Mouse (Mus musculus): ENCODE data around the gene Ctf2. TPM values are rescaled to one million over a fixed set of nuclear protein-coding genes. Genes with fewer than 3 reads are reported as not detected.
A peak's percentile ranks its signal among the peaks of the same experiment; 100 is the strongest.

Gene Ctf2
- total and polyA plus RNA-seq, 3 experiments, result 0.36 TPM; not detected in 2

GRCm38 (mm10) chr7:127689626-127690280 lies 42.2 kb downstream of the Ctf2 start:
- H3K79me2 ChIP-seq (replicated peaks; ENCODE audit: control insufficient read depth, extremely low read depth, insufficient read depth, poor library complexity, severe bottlenecking), result no peaks in the 10 kb centered on the region
- no peaks in the 10 kb centered on the region for H3K27me3 ChIP-seq (replicated peaks)
- H3K4me2 ChIP-seq (ENCODE audit: insufficient read depth, low read depth, poor library complexity, severe bottlenecking), result no peak overlapping the region
- H3K4me3 ChIP-seq (replicated peaks in 1 of 3; ENCODE audit: low read depth in 2 of 3, low read length in 2 of 3, poor library complexity in 1 of 3), result no peak overlapping the region
- no peak overlapping the region for H3K27ac ChIP-seq (ENCODE audit: insufficient read depth, low read depth)
- H3K36me3 ChIP-seq (replicated peaks in 1 of 2; ENCODE audit: control insufficient read depth in 1 of 2, insufficient read depth in 1 of 2, low read length in 1 of 2), result peaks cover 0 to 17% of the 10 kb centered on the region in 2 experiments
- H3K4me1 ChIP-seq (ENCODE audit: control insufficient read depth in 1 of 2, insufficient read depth in 2 of 2), result no peaks in the 10 kb centered on the region
- H3K9me3 ChIP-seq (replicated peaks; ENCODE audit: low read length), result no peaks in the 10 kb centered on the region
- dilution Hi-C loops (cut with MboI; ENCODE audit: extremely low pct_ligation_motif_present, extremely low pct_unique_long_range_greater_than_20kb, low sequenced_read_pairs), result no loop called here
- no peak for DNase-seq (ENCODE audit: extremely low read depth)
- TF ChIP-seq MAFK (IDR thresholded peaks at IDR 0.05; ENCODE audit: insufficient replicate concordance, low read length) (0 out of 2 replicates have a peak, but pooled peaks have one; percentile 28), CTCF (conservative IDR thresholded peaks at IDR 0.05 in 1 of 2, IDR thresholded peaks at IDR 0.05 in 1 of 2; ENCODE audit: low read depth in 2 of 2, low read length in 2 of 2) (peak in 1 of 2 experiments; percentile 19; a peak in 1 of 4 replicates), RCOR1 (conservative IDR thresholded peaks at IDR 0.05; ENCODE audit: low read depth, low read length) (no peak)
- in situ Hi-C loops (cut with MboI; ENCODE audit: low pct_ligation_motif_present, low pct_unique_long_range_greater_than_20kb, low sequenced_read_pairs), result no loop called here
- H3K9ac ChIP-seq (ENCODE audit: insufficient read depth, low read depth), result no peak overlapping the region

GRCm38 (mm10) chr7:127688935-127689334 lies 43.0 kb downstream of the Ctf2 start:
- H3K9ac ChIP-seq (ENCODE audit: insufficient read depth, low read depth), result no peak overlapping the region
- H3K79me2 ChIP-seq (replicated peaks; ENCODE audit: control insufficient read depth, extremely low read depth, insufficient read depth, poor library complexity, severe bottlenecking), result no peaks in the 10 kb centered on the region
- no peaks in the 10 kb centered on the region for H3K9me3 ChIP-seq (replicated peaks; ENCODE audit: low read length)
- H3K27ac ChIP-seq (ENCODE audit: insufficient read depth, low read depth), result no peak overlapping the region
- dilution Hi-C loops (cut with MboI; ENCODE audit: extremely low pct_ligation_motif_present, extremely low pct_unique_long_range_greater_than_20kb, low sequenced_read_pairs) (no loop called here), in situ Hi-C loops (cut with MboI; ENCODE audit: low pct_ligation_motif_present, low pct_unique_long_range_greater_than_20kb, low sequenced_read_pairs) (no loop called here)
- H3K4me1 ChIP-seq (ENCODE audit: control insufficient read depth in 1 of 2, insufficient read depth in 2 of 2), result no peaks in the 10 kb centered on the region
- H3K36me3 ChIP-seq (replicated peaks in 1 of 2; ENCODE audit: control insufficient read depth in 1 of 2, insufficient read depth in 1 of 2, low read length in 1 of 2), result peaks cover 0 to 19% of the 10 kb centered on the region in 2 experiments
- TF ChIP-seq HCFC1 (IDR thresholded peaks at IDR 0.05; ENCODE audit: low read depth, low read length), result no peak
- TF ChIP-seq ETS1 (conservative IDR thresholded peaks at IDR 0.05; ENCODE audit: low read depth, low read length), result no peak
- no peak for TF ChIP-seq PAX5 (IDR thresholded peaks at IDR 0.05; ENCODE audit: low read length)
- TF ChIP-seq E2F4 (IDR thresholded peaks at IDR 0.05; ENCODE audit: insufficient replicate concordance, low read depth, low read length), result no peak
- TF ChIP-seq SIN3A (IDR thresholded peaks at IDR 0.05; ENCODE audit: low read length), result no peak
- no peak for TF ChIP-seq TCF12 (IDR thresholded peaks at IDR 0.05; ENCODE audit: low read depth, low read length)
- TF ChIP-seq NELFE (IDR thresholded peaks at IDR 0.05; ENCODE audit: low read depth, low read length), result no peak
- TF ChIP-seq NRF1 (IDR thresholded peaks at IDR 0.05; ENCODE audit: low read depth, low read length), result no peak
- TF ChIP-seq MAZ (IDR thresholded peaks at IDR 0.05; ENCODE audit: low read depth, low read length), result no peak
- TF ChIP-seq POLR2A (IDR thresholded peaks at IDR 0.05; ENCODE audit: low read depth, low read length), result no peak
- no peak for TF ChIP-seq EP300 (IDR thresholded peaks at IDR 0.05; ENCODE audit: low read length)
- no peak for TF ChIP-seq CHD1 (IDR thresholded peaks at IDR 0.05; ENCODE audit: low read depth, low read length)
- TF ChIP-seq MXI1 (IDR thresholded peaks at IDR 0.05; ENCODE audit: low read depth, low read length), result no peak
- no peak for TF ChIP-seq POLR2AphosphoS2 (IDR thresholded peaks at IDR 0.05; ENCODE audit: low read depth, low read length)
- TF ChIP-seq ZNF384 (IDR thresholded peaks at IDR 0.05; ENCODE audit: low read depth, low read length), result no peak
- H3K4me2 ChIP-seq (ENCODE audit: insufficient read depth, low read depth, poor library complexity, severe bottlenecking), result no peak overlapping the region
- DNase-seq (ENCODE audit: extremely low read depth), result no peak
- no peaks in the 10 kb centered on the region for H3K27me3 ChIP-seq (replicated peaks)
- no peak overlapping the region for H3K4me3 ChIP-seq (replicated peaks in 1 of 3; ENCODE audit: low read depth in 2 of 3, low read length in 2 of 3, poor library complexity in 1 of 3)

Measured in CH12.LX (cell line).